Mouse (Mus musculus): ENCODE measurements around the gene Fancc. TPM values are rescaled to one million over a fixed set of nuclear protein-coding genes. Genes with fewer than 3 reads are reported as not detected.

Gene Fancc
- polyA plus RNA-seq, 1 experiment from 2014 or later: 7.9 TPM

DNA sequence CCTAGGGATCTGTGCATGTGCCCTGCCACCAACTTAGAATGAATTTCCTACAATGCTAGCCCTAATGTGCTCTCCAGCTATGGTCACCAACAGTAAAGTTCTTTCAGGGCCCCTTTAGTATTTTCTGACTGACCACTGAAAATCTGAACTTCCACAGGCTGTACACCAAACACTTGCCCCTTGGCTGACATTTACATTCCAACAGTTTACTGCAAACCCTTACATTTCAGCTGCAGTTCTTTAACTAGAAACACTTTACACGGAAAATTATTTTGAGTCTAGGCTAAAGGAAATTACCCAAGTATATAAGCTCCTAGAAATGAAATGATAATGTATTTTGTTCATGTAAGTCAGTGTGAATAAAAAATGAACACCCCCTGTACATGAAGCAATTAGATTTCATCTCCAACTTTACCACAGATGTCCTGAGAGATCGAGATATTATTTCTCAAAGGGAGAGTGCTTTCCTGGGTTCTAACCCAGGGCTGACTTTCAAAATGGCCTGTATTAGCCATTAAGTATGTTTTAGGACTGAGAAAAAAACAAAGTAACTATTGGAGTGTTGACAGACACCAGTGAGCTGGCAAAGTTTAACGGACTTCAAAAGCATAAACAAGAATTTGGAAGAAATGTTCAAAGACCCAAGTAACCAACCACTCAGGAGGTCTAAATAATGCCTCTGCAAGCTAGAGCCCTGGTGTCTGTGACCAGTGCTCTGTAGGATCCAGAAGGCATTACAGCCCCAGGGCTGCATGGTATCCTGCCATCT, 32.7 kb upstream of the Fancc start:
- CTCF ChIA-PET: interaction anchor here (1.1 kb wide), 1 partner anchor 8 kb away, joined by 3 read pairs; no protein-coding TSS in a partner anchor
- ATAC-seq (no peak), DNase-seq (ENCODE audit: low read depth, low spot score) (no peak)
- no peak for TF ChIP-seq CTCF (IDR thresholded peaks at IDR 0.05)
- H3K27me3 ChIP-seq: no peaks in the 10 kb centered on the region
- in situ Hi-C loops (cut with MboI; ENCODE audit: low pct_unique_long_range_greater_than_20kb): no loop called here
- POLR2A ChIA-PET: no interaction called here

DNA sequence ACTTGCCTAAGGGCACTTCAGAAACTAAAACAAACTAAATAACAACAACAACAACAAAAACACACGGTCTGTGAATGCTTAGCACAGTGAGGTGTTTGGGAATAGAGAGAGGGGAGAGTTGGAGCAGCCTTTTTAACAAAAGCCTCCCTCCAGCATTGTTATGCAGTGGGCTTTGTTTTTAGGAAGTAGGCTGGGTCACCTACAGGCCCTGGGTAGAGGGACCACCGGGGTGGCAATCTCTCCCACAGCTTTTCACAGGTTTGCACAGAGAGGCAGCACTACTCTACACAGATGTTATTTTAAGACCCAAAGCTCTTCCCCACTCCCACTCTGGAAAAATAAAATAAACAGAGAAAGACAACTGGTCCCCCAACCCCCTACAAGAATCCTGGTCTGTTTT, 31.8 kb upstream of the Fancc start:
- in situ Hi-C loops (cut with MboI; ENCODE audit: low pct_unique_long_range_greater_than_20kb): no loop called here
- DNase-seq (ENCODE audit: low read depth, low spot score): no peak
- no peak for TF ChIP-seq CTCF (IDR thresholded peaks at IDR 0.05)
- POLR2A ChIA-PET: no interaction called here
- ATAC-seq: no peak
- H3K27me3 ChIP-seq: no peaks in the 10 kb centered on the region
- CTCF ChIA-PET: interaction anchor here (1.1 kb wide), 1 partner anchor 9 kb away, joined by 3 read pairs; no protein-coding TSS in a partner anchor

DNA sequence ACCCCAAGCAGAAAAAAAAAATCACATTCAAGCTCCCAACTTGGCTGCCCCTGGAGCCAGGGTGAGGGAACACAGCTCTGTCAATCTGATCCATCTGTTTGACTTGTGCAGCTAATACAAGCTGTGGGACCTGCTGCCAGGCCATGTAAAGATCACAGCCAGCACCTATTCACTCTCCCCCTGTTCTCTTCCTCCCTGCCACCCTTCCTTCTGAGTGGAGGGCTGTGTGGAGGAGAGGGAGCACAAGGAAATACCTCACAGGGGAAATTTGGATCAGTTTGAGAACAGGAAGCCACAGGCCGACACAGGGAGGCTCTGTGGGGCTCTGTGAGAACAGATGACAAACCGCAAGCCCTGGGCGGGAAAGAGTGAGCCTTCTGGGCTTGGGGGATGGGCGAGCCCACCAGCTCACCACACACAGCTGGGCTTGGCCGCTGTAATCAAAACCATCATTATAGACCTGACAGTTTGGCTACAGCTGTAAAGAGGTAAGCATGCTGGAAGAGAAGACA, 31.1 kb upstream of the Fancc start:
- H3K27me3 ChIP-seq: no peaks in the 10 kb centered on the region
- POLR2A ChIA-PET: no interaction called here
- no peak for TF ChIP-seq CTCF (IDR thresholded peaks at IDR 0.05)
- DNase-seq (ENCODE audit: low read depth, low spot score) (no peak), ATAC-seq (no peak)
- in situ Hi-C loops (cut with MboI; ENCODE audit: low pct_unique_long_range_greater_than_20kb): no loop called here
- CTCF ChIA-PET: no interaction called here

DNA sequence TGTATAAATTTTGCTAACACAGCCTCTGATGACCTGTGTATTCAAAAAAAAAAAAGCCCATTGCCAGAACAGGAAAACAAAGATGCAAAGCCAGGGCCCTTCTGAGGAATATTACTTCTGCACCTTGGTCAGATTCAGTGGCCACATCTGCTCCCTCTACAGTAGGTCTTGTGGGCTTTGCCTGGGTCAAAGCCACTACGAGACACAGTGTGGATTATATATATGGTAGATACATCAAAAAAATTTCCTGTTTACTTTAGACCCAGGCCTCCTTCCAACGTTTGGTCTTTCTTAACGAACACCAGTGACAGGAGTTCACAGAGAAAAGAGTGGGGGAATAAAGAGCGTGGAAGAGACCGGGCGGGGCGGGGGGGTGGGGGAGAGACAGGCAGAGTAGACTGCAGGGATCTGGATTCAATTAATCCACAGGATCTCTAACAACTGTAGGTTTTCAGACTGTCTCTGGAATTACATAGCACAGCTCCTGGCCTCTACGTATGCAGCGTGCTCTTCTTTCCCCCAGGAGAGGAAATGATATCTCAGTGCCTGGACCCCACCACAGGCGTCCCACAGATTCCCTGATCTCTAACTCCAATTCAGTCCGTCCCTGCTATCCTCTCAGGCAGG, 28.6 kb upstream of the Fancc start:
- CTCF ChIA-PET: interaction anchor here (1.1 kb wide), 1 partner anchor 8 kb away, joined by 3 read pairs; no protein-coding TSS in a partner anchor
- ATAC-seq: no peak
- TF ChIP-seq CTCF (IDR thresholded peaks at IDR 0.05): no peak
- no peaks in the 10 kb centered on the region for H3K27me3 ChIP-seq
- in situ Hi-C loops (cut with MboI; ENCODE audit: low pct_unique_long_range_greater_than_20kb): no loop called here
- no peak for DNase-seq (ENCODE audit: low read depth, low spot score)
- POLR2A ChIA-PET: no interaction called here

DNA sequence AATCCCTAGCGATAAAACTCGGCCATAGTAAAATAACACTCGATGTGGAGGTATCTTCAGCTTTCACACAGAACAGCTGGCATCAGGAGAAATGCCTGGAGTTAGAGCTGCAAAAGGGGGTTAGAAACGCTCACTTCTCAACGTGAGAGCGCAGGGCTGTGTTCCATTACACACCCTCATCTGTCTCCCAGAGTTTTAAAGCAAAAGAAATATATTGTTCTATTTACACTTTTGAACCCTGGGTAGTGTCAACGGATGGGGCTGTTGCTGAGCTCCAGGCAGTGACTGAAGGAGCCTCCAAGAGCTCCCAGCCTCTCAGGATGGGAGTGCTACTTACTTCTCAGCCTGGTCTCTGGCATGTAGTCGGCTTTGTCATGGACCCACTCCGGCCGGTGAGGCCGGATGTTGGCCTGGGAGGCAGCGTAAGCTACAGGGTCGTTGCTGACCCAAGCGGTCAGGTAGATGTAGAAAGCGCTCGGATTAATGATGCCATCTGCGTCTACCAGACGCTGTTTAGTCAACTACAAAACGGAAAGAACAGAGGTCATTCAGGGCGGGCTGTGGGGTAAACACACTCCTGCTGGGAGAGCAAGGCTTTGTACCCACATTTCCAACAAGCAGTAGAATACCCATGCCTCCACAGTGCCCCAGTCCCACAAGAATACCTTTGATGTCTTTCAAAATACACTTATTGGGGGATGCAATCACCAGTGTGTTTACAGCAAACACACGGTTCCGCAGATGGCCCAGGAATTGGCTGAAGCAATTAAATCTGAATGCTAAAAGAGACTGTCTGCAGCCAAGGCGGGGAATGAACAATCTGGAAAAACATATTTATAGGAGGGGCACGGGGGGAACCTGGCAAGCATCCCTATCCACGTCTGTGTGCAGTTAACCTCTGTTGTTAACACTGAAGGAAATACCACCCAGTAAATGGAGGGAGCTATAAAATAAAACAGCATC, 27.8 kb upstream of the Fancc start:
- CTCF ChIA-PET: interaction anchor here (1.1 kb wide), 2 partner anchors 8 to 14 kb away, joined by 3 to 5 read pairs; no protein-coding TSS in a partner anchor
- no peak for DNase-seq (ENCODE audit: low read depth, low spot score)
- POLR2A ChIA-PET: no interaction called here
- H3K27me3 ChIP-seq: no peaks in the 10 kb centered on the region
- TF ChIP-seq CTCF (IDR thresholded peaks at IDR 0.05): no peak
- ATAC-seq: no peak
- in situ Hi-C loops (cut with MboI; ENCODE audit: low pct_unique_long_range_greater_than_20kb): no loop called here

DNA sequence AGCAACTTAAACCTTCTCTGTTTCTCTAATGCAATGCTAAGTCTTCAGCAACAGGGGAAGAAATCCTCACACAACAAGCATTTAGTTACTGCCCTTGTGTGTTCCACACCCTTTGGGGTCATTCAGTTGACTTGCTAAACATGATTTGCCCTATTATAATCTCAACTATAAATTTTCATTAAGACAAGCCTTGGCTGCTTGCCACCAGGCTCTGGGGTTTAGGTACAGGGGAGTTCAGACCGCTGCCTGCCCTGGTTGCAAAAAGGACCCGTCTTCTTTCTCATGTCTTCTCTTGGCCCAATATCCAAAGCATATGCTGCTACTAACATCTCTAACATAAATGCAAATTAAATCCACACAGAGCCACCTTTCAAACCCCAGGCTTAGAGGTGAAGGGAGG, 27.0 kb upstream of the Fancc start:
- no peak for TF ChIP-seq CTCF (IDR thresholded peaks at IDR 0.05)
- ChIA-PET CTCF (interaction anchor here (1.1 kb wide), 1 partner anchor 15 kb away, joined by 5 read pairs; no protein-coding TSS in a partner anchor), POLR2A (no interaction called here)
- no peaks in the 10 kb centered on the region for H3K27me3 ChIP-seq
- in situ Hi-C loops (cut with MboI; ENCODE audit: low pct_unique_long_range_greater_than_20kb): no loop called here
- ATAC-seq (no peak), DNase-seq (ENCODE audit: low read depth, low spot score) (no peak)

DNA sequence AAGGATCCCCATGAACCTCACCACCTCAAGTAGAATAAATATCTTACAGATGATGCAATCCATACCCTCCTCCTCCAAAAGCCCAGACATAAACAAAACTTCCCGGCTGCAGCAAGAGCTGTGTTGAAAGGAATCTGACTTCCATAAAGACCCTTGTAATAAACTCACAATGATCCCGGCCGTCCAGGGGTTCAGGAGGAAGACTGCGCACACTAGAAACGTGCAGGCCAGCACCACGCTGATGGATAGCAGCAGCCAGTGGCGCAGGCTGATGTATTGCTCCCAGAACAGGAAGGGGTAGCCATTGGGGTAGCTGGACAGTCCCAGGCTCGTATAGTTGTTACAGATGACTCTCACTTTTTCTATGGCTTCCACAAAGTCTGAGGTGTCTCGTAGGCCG, 25.8 kb upstream of the Fancc start:
- H3K27me3 ChIP-seq: no peaks in the 10 kb centered on the region
- ChIA-PET CTCF (no interaction called here), POLR2A (no interaction called here)
- DNase-seq (ENCODE audit: low read depth, low spot score): no peak
- in situ Hi-C loops (cut with MboI; ENCODE audit: low pct_unique_long_range_greater_than_20kb): no loop called here
- no peak for ATAC-seq
- no peak for TF ChIP-seq CTCF (IDR thresholded peaks at IDR 0.05)

DNA sequence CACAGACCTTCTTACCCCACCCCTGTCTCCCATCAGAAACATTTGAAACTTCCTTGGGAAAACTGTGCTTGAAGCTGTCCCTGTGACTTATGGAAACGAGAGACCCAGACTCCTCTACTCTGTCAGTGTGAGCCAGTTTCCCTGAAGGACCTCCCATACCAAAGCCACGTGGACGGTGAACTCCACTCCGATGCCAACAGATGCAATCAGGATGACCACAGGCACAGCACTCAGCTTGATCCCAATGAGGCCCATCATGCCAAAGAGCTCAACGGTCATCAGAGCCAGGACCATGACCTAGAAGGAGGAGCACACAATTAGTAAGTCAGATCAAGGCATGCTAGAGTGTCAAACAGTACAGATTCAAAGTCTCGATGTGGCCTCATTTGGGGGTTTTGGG, 23.0 kb upstream of the Fancc start:
- in situ Hi-C loops (cut with MboI; ENCODE audit: low pct_unique_long_range_greater_than_20kb): no loop called here
- ChIA-PET POLR2A (no interaction called here), CTCF (no interaction called here)
- TF ChIP-seq CTCF (IDR thresholded peaks at IDR 0.05): no peak
- ATAC-seq (no peak), DNase-seq (ENCODE audit: low read depth, low spot score) (no peak)
- H3K27me3 ChIP-seq: no peaks in the 10 kb centered on the region

DNA sequence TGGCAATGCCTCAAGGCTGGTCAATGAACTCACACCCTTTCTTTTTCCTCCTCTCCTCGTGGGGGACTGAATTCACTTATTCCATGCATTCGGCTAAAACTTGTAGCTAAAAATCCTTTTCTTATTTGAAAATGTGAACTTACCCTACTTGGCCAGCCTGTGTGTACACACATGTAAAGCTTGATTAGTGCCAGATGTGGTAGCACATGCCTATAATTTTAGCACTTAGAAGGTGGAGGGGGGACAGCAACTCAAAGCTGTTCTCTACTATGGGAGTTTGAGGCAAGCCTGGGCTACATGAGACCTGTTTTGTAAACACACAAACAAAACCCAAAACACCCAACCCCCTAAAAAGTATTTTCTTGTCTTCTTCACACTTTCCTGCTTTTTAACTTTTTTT, 19.5 kb upstream of the Fancc start:
- no peak for DNase-seq (ENCODE audit: low read depth, low spot score)
- ChIA-PET CTCF (interaction anchor here (1.3 to 1.4 kb wide), 2 partner anchors 10 to 46 kb away, joined by 3 read pairs; no protein-coding TSS in a partner anchor), POLR2A (no interaction called here)
- no peak for ATAC-seq
- H3K27me3 ChIP-seq: no peaks in the 10 kb centered on the region
- in situ Hi-C loops (cut with MboI; ENCODE audit: low pct_unique_long_range_greater_than_20kb): no loop called here
- TF ChIP-seq CTCF (IDR thresholded peaks at IDR 0.05): no peak

DNA sequence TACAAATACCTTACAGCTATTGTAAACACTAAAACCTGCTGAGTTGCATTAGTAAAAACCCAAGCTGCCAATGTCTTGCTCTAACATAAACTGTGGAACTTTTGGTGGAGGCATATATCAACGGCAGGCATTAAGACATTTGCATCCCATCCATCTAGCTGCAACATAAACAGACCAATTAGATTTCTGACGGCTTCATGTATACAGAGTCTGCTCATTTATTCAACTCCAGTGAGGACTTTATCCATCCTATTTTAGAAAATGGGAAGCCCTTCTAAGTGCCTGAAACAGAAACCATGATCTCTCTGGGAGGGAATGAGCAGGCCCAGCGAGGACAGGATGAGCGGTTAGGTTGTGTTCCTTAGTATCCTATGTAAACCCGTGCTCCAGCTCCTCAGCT, 18.5 kb upstream of the Fancc start:
- no peaks in the 10 kb centered on the region for H3K27me3 ChIP-seq
- CTCF ChIA-PET: interaction anchor here (1.1 to 2.0 kb wide), 4 partner anchors 9 to 83 kb away, joined by 3 to 4 read pairs (median 3); no protein-coding TSS in a partner anchor
- no peak for DNase-seq (ENCODE audit: low read depth, low spot score)
- no peak for TF ChIP-seq CTCF (IDR thresholded peaks at IDR 0.05)
- no peak for ATAC-seq
- in situ Hi-C loops (cut with MboI; ENCODE audit: low pct_unique_long_range_greater_than_20kb): no loop called here
- POLR2A ChIA-PET: no interaction called here
